Mouse (Mus musculus): Measurements from ENCODE around the gene Itpr2.
"Not testable (repeated sequence)": the region's sequence is repeated elsewhere in the genome, so short reads cannot be mapped to it uniquely, and the experiment has no call there.

Itpr2 gene

DNA sequence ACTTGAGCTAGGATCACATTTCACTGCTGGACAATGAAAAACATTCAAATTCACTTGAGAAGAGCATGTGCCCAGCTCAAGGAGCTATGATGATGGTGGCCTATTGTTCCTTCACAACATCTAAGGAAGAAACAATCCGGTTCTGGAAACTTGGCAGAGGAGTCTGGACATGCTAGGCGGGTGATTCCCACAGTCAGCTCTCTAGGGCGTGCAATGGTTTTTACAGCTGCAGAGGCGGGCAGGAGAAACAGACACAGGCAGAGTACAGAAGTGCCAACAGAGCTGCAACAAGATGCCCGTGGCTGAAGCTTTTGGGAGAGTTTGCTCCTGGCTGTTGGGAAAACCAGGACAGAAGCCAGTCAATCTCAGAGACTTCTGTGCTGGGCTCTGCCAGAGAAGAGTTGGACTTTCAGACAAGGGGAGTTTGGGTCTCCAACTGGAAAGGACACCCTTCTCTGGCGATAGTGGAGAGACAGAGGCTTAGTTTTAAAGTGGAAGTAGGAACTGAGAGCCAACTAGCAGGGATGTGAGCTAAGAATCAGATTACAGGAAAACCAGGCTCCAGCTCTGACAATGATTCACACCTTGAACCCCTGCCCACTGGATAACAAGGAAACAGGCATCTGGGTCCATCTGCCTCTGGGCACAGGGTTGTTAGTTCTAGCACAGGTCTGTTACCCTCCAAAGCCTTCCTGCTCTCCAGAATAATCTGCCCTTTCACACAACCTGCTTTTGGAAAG lies 28.6 kb downstream of the Itpr2 start:
- in situ Hi-C loops (cut with MboI, MseI), result no loop called here

GRCm38 (mm10) chr6:146470378-146470777 lies 31.6 kb downstream of the Itpr2 start:
- in situ Hi-C loops (cut with MboI, MseI), result no loop called here

GRCm38 (mm10) chr6:146469936-146470335 lies 32.1 kb downstream of the Itpr2 start:
- in situ Hi-C loops (cut with MboI, MseI), result no loop called here

DNA sequence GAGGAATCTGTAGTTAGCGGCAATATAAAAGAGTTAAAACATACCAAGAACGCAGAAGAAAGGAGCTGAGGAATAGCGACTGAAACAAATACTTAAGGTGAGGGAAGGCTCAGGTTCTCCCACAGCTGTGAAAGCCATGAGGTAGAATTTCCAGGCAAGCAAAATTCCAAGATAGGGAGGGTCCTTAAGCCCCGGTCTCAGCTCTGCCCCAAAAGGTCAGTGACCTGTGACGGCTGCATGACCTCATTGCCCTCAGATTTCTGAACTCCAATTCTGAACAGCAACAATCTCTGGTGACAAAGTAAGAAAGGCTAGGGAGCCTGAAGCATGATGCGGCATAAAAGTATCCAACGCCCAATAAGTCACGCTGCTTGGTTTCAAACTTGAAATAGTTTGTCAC lies 33.7 kb downstream of the Itpr2 start:
- in situ Hi-C loops (cut with MboI, MseI), result no loop called here

- in situ Hi-C loops (cut with MboI, MseI), result not testable (repeated sequence)
Observed at GRCm38 (mm10) chr6:146464645-146465042, 37.4 kb downstream of the Itpr2 start.

DNA sequence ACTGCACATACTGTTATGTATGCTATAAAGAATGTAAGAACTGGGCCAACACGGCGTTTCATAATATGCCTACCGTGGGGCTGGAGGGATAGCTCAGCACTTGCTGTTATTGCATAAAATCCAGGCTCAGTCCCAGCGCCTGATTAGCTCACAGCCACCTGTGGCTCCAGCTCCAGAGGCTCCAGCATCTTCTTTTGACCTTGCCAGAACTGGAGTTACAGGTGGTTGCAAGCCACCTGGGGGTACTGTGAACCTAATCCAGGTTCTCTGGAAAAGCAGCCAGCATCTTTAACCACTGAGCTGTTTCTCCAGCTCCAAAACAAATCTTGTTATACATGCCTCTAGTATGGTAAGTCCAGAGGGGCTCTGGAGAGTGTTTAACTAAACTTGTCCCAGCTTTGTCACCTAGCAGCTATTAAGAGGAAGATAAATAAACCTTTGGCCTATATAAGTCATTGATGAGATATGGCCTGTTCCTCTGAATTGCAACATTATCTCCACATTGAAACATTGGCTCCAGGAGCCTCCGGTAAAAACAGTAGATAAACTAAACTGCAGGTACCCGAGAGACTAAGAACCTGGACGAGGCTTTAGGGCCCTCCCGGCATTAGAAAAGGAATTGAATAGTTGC lies 37.9 kb downstream of the Itpr2 start:
- in situ Hi-C loops (cut with MboI, MseI), result no loop called here

DNA sequence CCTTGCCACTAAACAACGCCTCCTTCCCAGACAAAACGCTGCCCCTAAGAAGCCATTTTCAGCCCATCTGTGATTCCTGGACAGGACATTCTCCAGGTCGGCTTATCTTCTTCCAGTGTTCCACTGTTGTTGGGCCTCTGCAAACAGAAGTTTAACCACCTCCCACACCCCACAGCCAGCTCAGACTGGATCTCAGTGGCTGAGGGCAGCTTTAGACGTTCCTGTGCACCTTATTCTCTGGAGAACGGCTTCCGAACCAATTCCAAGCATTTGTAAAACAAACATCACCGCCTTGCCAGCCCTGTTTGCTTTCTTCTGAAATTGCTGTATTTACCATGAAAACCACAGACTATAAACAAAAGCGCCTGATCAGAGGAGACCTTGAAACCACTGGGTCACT lies 41.1 kb downstream of the Itpr2 start:
- in situ Hi-C loops (cut with MboI, MseI), result no loop called here

GRCm38 (mm10) chr6:146458436-146458835 lies 43.6 kb downstream of the Itpr2 start:
- in situ Hi-C loops (cut with MboI, MseI), result loop anchor here (5.0 kb wide), 1 partner anchor 79 kb away; no protein-coding TSS in a partner anchor

- in situ Hi-C loops (cut with MboI, MseI), result loop anchor here (5.0 kb wide), 1 partner anchor 81 kb away; no protein-coding TSS in a partner anchor
Observed at GRCm38 (mm10) chr6:146456741-146457140, 45.3 kb downstream of the Itpr2 start.

- in situ Hi-C loops (cut with MboI, MseI), result loop anchor here (5.0 kb wide), 1 partner anchor 82 kb away; no protein-coding TSS in a partner anchor
Observed at GRCm38 (mm10) chr6:146454520-146455511, 47.2 kb downstream of the Itpr2 start.

DNA sequence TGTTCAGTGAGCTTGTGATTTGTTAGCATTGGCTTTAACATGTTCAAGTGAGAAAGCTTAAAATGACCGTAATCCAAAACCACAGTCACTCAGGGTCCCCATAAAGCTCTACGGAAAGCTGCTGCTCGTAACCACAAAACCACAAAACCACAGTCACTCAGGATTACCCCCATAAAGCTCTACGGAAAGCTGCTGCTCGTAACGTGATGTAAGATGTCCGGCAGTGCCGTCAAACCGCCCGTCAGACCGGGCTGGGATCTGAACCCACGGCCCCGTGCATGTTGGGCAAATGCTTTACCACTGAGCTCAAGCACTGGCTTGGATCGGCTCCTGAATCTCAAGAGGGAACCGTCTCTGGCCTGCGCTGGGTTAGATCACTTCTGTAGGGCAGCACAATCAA lies 49.5 kb downstream of the Itpr2 start:
- in situ Hi-C loops (cut with MboI, MseI), result no loop called here

- in situ Hi-C loops (cut with MboI, MseI), result no loop called here
Observed at GRCm38 (mm10) chr6:146446032-146446704, 55.9 kb downstream of the Itpr2 start.

DNA sequence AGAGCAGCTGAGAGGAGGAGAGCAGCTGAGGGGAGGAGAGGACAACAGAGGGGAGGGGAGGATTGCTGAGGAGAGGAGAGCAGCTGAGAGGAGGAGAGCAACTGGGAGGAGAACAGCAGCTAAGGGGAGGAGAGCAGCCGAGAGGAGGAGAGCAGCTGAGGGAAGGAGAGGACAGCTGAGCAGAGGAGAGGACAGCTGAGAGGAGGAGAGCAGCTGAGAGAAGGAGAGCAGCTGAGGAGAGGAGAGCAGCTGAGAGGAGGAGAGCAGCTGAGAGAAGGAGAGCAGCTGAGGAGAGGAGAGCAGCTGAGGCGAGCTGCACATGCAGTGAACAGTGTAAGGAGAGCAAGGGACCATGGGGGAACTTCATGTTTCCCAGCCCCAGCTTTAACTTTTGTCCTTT lies 62.2 kb downstream of the Itpr2 start:
- in situ Hi-C loops (cut with MboI, MseI), result loop anchor here (10.0 kb wide), 1 partner anchor 1715 kb away; no protein-coding TSS in a partner anchor

- in situ Hi-C loops (cut with MboI, MseI), result loop anchor here (10.0 kb wide), 1 partner anchor 1714 kb away; no protein-coding TSS in a partner anchor
Observed at GRCm38 (mm10) chr6:146439071-146439818, 62.8 kb downstream of the Itpr2 start.

- in situ Hi-C loops (cut with MboI, MseI), result loop anchor here (10.0 kb wide), 1 partner anchor 1713 kb away; no protein-coding TSS in a partner anchor
Observed at GRCm38 (mm10) chr6:146438057-146438456, 64.0 kb downstream of the Itpr2 start.

DNA sequence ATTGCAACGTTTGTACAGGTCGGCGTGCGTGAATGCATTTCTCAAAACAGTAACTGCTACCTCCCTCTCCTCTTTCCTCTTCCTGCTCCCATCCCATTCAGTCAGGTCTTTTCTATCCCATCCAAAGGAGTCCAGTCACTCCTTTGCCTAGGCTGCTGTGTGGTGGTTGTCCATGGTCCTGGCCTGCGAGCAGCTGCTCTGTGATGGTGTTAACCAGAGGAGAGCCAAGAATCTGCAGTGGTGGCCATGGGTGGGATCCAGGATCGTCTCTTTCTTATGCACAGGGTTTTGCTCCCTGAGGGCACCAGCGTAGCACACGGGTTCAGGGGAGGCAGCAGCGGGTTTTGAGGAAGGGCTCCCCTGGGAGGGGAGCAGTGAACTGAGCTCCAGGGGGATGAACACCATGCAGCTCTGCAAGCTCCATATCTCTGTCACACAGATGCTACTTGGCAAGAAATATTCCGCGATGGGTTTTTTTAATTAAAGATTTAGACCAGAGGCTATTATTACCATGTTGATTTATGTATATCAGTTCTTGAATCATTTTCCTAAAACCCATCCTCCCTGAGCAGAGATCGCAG lies 65.0 kb downstream of the Itpr2 start:
- in situ Hi-C loops (cut with MboI, MseI), result loop anchor here (10.0 kb wide), 1 partner anchor 1712 kb away; no protein-coding TSS in a partner anchor

DNA sequence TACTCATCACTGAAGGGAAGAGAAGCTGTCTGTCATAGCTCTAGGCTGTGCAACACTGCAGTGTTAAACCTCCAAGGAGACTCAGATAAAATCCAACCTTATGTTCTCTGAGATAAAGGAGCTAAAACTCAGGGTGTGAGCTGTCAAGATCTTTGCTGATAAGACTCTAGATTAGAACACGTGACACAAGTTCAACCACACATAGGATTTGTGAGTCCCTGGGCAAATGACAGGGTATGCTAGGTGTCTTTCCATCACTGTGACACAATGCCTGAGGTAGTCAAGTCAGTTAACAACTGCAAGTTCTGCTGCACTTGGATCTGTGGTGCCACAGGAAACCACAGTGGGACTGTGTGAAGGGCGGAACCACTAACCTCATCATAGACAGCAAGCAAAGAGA lies 67.8 kb downstream of the Itpr2 start:
- in situ Hi-C loops (cut with MboI, MseI), result loop anchor here (5.0 to 10.0 kb wide), 2 partner anchors 43 to 1709 kb away; no protein-coding TSS in a partner anchor

GRCm38 (mm10) chr6:146432218-146432865 lies 69.7 kb downstream of the Itpr2 start:
- in situ Hi-C loops (cut with MboI, MseI), result loop anchor here (5.0 to 10.0 kb wide), 2 partner anchors 45 to 1708 kb away; no protein-coding TSS in a partner anchor

GRCm38 (mm10) chr6:146431777-146432176 lies 70.2 kb downstream of the Itpr2 start:
- in situ Hi-C loops (cut with MboI, MseI), result loop anchor here (5.0 to 10.0 kb wide), 2 partner anchors 46 to 1707 kb away; no protein-coding TSS in a partner anchor

Data from regulatory T cell (primary cell).